Mouse (Mus musculus) liver, postnatal 0 days (tissue): ENCODE measurements around the gene Cbx1.

Experiments
- CTCF ChIP-seq: sonication (generic); IDR thresholded peaks from 2 replicates; pipeline ENCODE4 v1.5.1; 2016; ENCODE audit warnings: antibody characterized with exemption, low read depth
- EP300 ChIP-seq: IDR thresholded peaks from 2 replicates; pipeline ENCODE4 v1.6.1; 2016; ENCODE audit warnings: antibody characterized with exemption, low read depth, mild to moderate bottlenecking

DNA sequence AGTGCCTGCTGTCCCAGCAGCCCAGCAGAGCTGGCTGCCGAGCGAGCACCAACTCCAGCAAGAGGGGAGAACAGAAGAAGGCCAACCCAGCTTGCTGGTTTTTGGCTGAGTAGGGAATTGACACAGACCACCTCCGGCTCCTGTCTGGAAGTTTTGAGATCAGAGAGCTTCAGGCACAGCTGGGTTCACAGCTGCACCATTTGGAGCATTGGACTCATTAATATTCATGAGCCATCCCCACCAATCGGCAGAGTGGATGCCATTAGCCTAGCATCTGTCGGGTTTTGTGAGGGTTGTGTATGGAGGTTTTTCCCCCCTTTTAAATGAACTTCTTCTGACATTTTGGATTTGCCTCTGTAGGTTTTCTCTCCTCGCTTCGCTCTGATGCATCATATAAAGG lies 21.8 kb upstream of the Cbx1 start:
- TF ChIP-seq CTCF (no peak), EP300 (no peak)
